In genomic region chr10:79613578-79614304, GRCm38 (mm10) we compare ENCODE assay signal across 8 mouse cellular contexts. TPM values are rescaled to one million over a fixed set of nuclear protein-coding genes. Genes with fewer than 3 reads are reported as not detected.
DNase-seq lines count a peak whose midpoint lies in the region; ATAC-seq and TF ChIP-seq lines count a peak whose summit lies in the region.

Gene C2cd4c (minus strand): TSS chr10:79614025.

- no peak within 1 kb of the TSS for H3K9ac ChIP-seq in liver, embryonic 16.5 days (ENCODE audit: low read depth, low read length)
- H3K9ac ChIP-seq in neural tube, embryonic 12.5 days: peak within 1 kb of the TSS; percentile 52

- no peak within 1 kb of the TSS for H3K27ac ChIP-seq in embryonic fibroblast, embryonic 13.5 days (ENCODE audit: insufficient read depth, low read length)
- no peak within 1 kb of the TSS for H3K27ac ChIP-seq in liver, embryonic 16.5 days (ENCODE audit: low read length)
- H3K27ac ChIP-seq in neural tube, embryonic 12.5 days: no peak within 1 kb of the TSS

- H3K9me3 ChIP-seq in liver, embryonic 16.5 days (replicated peaks; ENCODE audit: control insufficient read depth, low read length): no peaks in the 10 kb centered on the region
- no peaks in the 10 kb centered on the region for H3K9me3 ChIP-seq in neural tube, embryonic 12.5 days

- no peak for TF ChIP-seq CTCF in brain, embryonic 14.5 days (IDR thresholded peaks at IDR 0.05; ENCODE audit: borderline replicate concordance, extremely low read depth, insufficient read depth, insufficient read length)
- no peak for TF ChIP-seq CTCF in embryonic fibroblast, embryonic 13.5 days (IDR thresholded peaks at IDR 0.05; ENCODE audit: borderline replicate concordance, insufficient read depth, low read length)

- peak within 1 kb of the TSS; percentile 34 for H3K4me3 ChIP-seq in embryonic fibroblast, embryonic 13.5 days (ENCODE audit: insufficient read depth, low read length)
- H3K4me3 ChIP-seq in liver, embryonic 16.5 days (ENCODE audit: low read depth, low read length): peak within 1 kb of the TSS; percentile 52
- H3K4me3 ChIP-seq in neural tube, embryonic 12.5 days: peak within 1 kb of the TSS; percentile 56

- peak within 1 kb of the TSS; percentile 74 for H3K4me2 ChIP-seq in liver, embryonic 16.5 days (ENCODE audit: low read depth, low read length)
- peak within 1 kb of the TSS; percentile 100 for H3K4me2 ChIP-seq in neural tube, embryonic 12.5 days (replicated peaks)

- H3K36me3 ChIP-seq in liver, embryonic 16.5 days (ENCODE audit: control insufficient read depth, insufficient read depth): no peaks in the 10 kb centered on the region
- no peaks in the 10 kb centered on the region for H3K36me3 ChIP-seq in neural tube, embryonic 12.5 days

- ATAC-seq in liver, embryonic 16.5 days (ENCODE audit: low read depth): peak; percentile 72
- ATAC-seq in neural tube, embryonic 12.5 days (ENCODE audit: low FRiP score, low read depth): peak; percentile 75

- DNase-seq in ES-CJ7 (ENCODE audit: low read depth, low spot score): peak; percentile 96
- DNase-seq in brain, embryonic 14.5 days (ENCODE audit: low read depth): peak; percentile 91
- DNase-seq in heart, postnatal 14 days: peak; percentile 38 to 41
- DNase-seq in large intestine, adult 2 months (ENCODE audit: low read depth, low spot score): peak; percentile 37
- DNase-seq in yolk sac, embryonic 10.5 days (ENCODE audit: low spot score): peak; percentile 80

- no peak for TF ChIP-seq POLR2A in brain, embryonic 14.5 days (IDR thresholded peaks at IDR 0.05; ENCODE audit: borderline replicate concordance, extremely low read depth, insufficient read depth, insufficient read length, poor library complexity, severe bottlenecking)
- TF ChIP-seq POLR2A in embryonic fibroblast, embryonic 13.5 days (IDR thresholded peaks at IDR 0.05; ENCODE audit: low read depth, low read length): no peak

- peaks cover 33% of the 10 kb centered on the region for H3K27me3 ChIP-seq in liver, embryonic 16.5 days (ENCODE audit: control insufficient read depth, insufficient read depth, low read depth, low read length)
- H3K27me3 ChIP-seq in neural tube, embryonic 12.5 days (replicated peaks): peaks cover 29% of the 10 kb centered on the region

- H3K4me1 ChIP-seq in embryonic fibroblast, embryonic 13.5 days (ENCODE audit: control insufficient read depth, insufficient read depth, low read length): no peaks in the 10 kb centered on the region
- peaks cover 4% of the 10 kb centered on the region; the same call in 1 of the 2 replicates for H3K4me1 ChIP-seq in liver, embryonic 16.5 days (ENCODE audit: control insufficient read depth, low read depth, low read length)
- peaks cover 24% of the 10 kb centered on the region for H3K4me1 ChIP-seq in neural tube, embryonic 12.5 days

- WGBS in large intestine, adult 2 months: 2% methylated on average over 60 of the region's 60 CpGs
- WGBS in liver, embryonic 16.5 days (ENCODE audit: insufficient replicate concordance): 2% methylated on average over 55 of the region's 60 CpGs
- WGBS in neural tube, embryonic 12.5 days: under 1% methylated on average over 60 of the region's 60 CpGs

- intact Hi-C loops in heart, postnatal 14 days (cut with DNase I): no loop called here

RNA-seq across cellular contexts. Expression of gene C2cd4c, which starts in this region (rescaled TPM):
- 8.2 and 10.4 TPM in 2 replicates for polyA plus RNA-seq in brain, embryonic 14.5 days (2012; rRNA removed)
- 0.19 TPM in 1 of 2 replicates, not detected in the other for polyA plus RNA-seq in embryonic fibroblast, embryonic 13.5 days (2011; ENCODE audit: insufficient read length, low read depth, missing spikeins)
- not detected for total RNA-seq in heart, postnatal 14 days (2021)
- 0.66 and 0.68 TPM in 2 replicates for polyA plus RNA-seq in large intestine, adult 2 months (2012; rRNA removed)
- not detected in 2 replicates for polyA plus RNA-seq in liver, embryonic 16.5 days (2015; fragmentation: Nextera tagmentation; extraction: Ambion mirVana)
- 0.09 TPM in 1 of 2 replicates, not detected in the other for polyA plus RNA-seq in neural tube, embryonic 12.5 days (2016; fragmentation: Nextera tagmentation; extraction: Ambion mirVana)

Comparison
In these comparisons a context has a peak if more than half of its experiments do, and no peak if none do; other contexts are left out.
1. Peak in DNase-seq in heart, postnatal 14 days; RNA of the gene not detected or under 1 TPM.
2. Peak in DNase-seq in large intestine, adult 2 months; RNA of the gene not detected or under 1 TPM.
3. Peak in ATAC-seq, H3K4me3 ChIP-seq and H3K4me2 ChIP-seq in liver, embryonic 16.5 days; RNA of the gene not detected or under 1 TPM.
4. Peak in ATAC-seq, H3K4me3 ChIP-seq, H3K9ac ChIP-seq and H3K4me2 ChIP-seq in neural tube, embryonic 12.5 days; RNA of the gene not detected or under 1 TPM.
5. DNase-seq: peak in every context shown above with its lines; median percentile 96 in ES-CJ7; 91 in brain, embryonic 14.5 days; 80 in yolk sac, embryonic 10.5 days; 40 in heart, postnatal 14 days; 37 in large intestine, adult 2 months.